Mouse (Mus musculus) heart, postnatal 0 days (tissue): ENCODE measurements at regions not wholly inside any gene's neighbourhood (a gene's known extent, or its start where the extent isn't known, plus 50 kb on each side); places are given as distances from the start of the nearest gene placed in this dataset.
"Not testable (repeated sequence)": the region's sequence is repeated elsewhere in the genome, so short reads cannot be mapped to it uniquely, and the experiment has no call there.

Experiments used
- CTCF ChIP-seq: IDR thresholded peaks from 2 replicates; pipeline ENCODE4 v1.5.1; 2016; ENCODE audit warnings: antibody characterized with exemption, control low read depth, low read depth
- EP300 ChIP-seq: IDR thresholded peaks from 2 replicates; pipeline ENCODE4 v1.6.1; 2016; ENCODE audit warnings: antibody characterized with exemption, low read depth

DNA sequence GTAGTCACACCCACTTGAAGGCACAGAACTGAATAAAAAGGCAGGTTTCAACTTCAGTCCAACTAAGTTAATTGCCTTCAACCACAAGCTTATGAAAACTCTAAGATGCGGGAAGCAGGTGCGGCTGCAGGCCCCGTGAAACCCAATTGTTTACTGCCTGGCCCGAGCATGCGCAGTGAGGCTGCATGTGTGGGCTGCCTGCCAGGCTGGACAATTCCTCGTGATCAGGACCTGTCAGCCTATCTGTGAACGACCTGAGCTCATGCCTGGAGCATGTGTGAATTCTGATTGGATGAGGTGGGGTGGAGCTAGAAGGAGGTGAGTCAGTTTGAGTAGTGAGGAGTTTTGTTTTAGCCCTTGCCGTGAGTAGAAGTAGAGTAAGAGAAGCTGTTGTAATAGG is 71.0 kb upstream of the 1110032F04Rik start:
- not testable (repeated sequence) for TF ChIP-seq CTCF, EP300
